Mouse (Mus musculus) lung, adult 2 months (tissue): ENCODE results near the gene Utf1.

Experiments used
- CTCF ChIP-seq: fragments of 200-500 bp; IDR thresholded peaks from 2 replicates; pipeline ENCODE4 v1.5.1; 2011; ENCODE audit warnings: mild to moderate bottlenecking, low read length, control low read depth; ENCODE audit not compliant: insufficient read depth
- POLR2A ChIP-seq: fragments of 200-500 bp; IDR thresholded peaks from 2 replicates; pipeline ENCODE4 v1.6.1; 2011; ENCODE audit warnings: low read depth, mild to moderate bottlenecking, control low read depth, low read length, borderline replicate concordance; ENCODE audit errors: extremely low read depth

DNA sequence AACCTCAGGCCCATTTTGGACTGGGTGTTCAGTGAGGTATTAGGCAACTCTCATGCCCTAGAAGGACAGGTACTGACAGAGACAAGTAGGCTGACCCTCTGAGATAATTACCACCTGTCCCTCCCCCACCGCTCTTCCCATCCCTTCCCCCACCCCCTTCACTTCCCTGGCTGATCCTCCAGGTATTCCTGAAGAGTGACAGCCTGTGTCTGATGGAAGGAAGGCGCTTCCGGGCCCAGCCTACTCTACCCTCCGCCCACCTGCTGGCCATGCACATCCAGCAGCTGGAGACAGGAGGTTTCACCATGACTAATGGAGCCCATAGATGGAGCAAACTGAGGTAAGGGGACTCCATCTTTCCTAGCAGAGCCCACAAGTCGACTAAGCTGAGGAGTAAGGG lies 5.8 kb upstream of the Utf1 start:
- TF ChIP-seq CTCF = no peak
- no peak for TF ChIP-seq POLR2A
